Mouse (Mus musculus) limb, embryonic 12.5 days (tissue): ENCODE data around the gene Gm47995. TPM values are rescaled to one million over a fixed set of nuclear protein-coding genes. Genes with fewer than 3 reads are reported as not detected.

Source experiments
- ATAC-seq: fragments of 200-750 bp; cut with Nextera tagmentation; 2 replicates; pipeline ENCODE4 v1.8.0; 2017; ENCODE audit warnings: low read depth, moderate TSS enrichment; ENCODE audit not compliant: insufficient number of reproducible peaks, insufficient read depth, low FRiP score, low TSS enrichment
- H3K27ac ChIP-seq: fragments of 300-500 bp; sonication (generic); 2 replicates; pipeline ENCODE4 v1.5.1; 2016; ENCODE audit warnings: mild to moderate bottlenecking, moderate library complexity
- H3K27me3 ChIP-seq: fragments of 300-500 bp; sonication (generic); 2 replicates; pipeline ENCODE4 v1.6.1; 2016; ENCODE audit warnings: mild to moderate bottlenecking, moderate library complexity
- H3K36me3 ChIP-seq: fragments of 300-500 bp; sonication (generic); 2 replicates; pipeline ENCODE4 v1.6.1; 2016; ENCODE audit warnings: mild to moderate bottlenecking, moderate library complexity
- H3K4me1 ChIP-seq: fragments of 300-500 bp; sonication (generic); replicated peaks from 2 replicates; pipeline ENCODE4 v1.6.1; 2016
- H3K4me2 ChIP-seq: fragments of 300-500 bp; sonication (generic); 2 replicates; pipeline ENCODE4 v1.6.1; 2016; ENCODE audit warnings: mild to moderate bottlenecking, moderate library complexity
- H3K4me3 ChIP-seq: fragments of 300-500 bp; sonication (generic); replicated peaks from 2 replicates; pipeline ENCODE4 v1.5.1; 2016; ENCODE audit warnings: mild to moderate bottlenecking
- H3K9ac ChIP-seq: fragments of 300-500 bp; sonication (generic); replicated peaks from 2 replicates; pipeline ENCODE4 v1.6.1; 2016; ENCODE audit warnings: mild to moderate bottlenecking, moderate library complexity
- H3K9me3 ChIP-seq: fragments of 300-500 bp; sonication (generic); 2 replicates; pipeline ENCODE4 v1.6.1; 2016; ENCODE audit warnings: mild to moderate bottlenecking, moderate library complexity
- WGBS: fragments of 180-500 bp; shearing (Covaris S2); methylation state at CpG from one replicate; pipeline ENCODE4 v1.1.7; 2016; 5-methylcytosine and 5-hydroxymethylcytosine counted together
- polyA plus RNA-seq: library from polyadenylated mRNA; unstranded; fragments of >200 nt; fragmentation: Nextera tagmentation; extraction: Ambion mirVana; gene quantifications from 2 replicates; pipeline ENCODE4 v1.2.1, GENCODE M21; 2016

Gene Gm47995
- polyA plus RNA-seq, 1 experiment from 2014 or later: not detected

GRCm38 (mm10) chr1:151233756-151234155 lies 35.5 kb downstream of the Gm47995 start:
- Histone ChIP-seq H3K4me3 (no peak overlapping the region), H3K4me1 (peaks cover 17% of the 10 kb centered on the region; the same call in 1 of the 2 replicates), H3K9ac (no peak overlapping the region), H3K27ac (no peak overlapping the region), H3K4me2 (no peak overlapping the region), H3K36me3 (no peaks in the 10 kb centered on the region), H3K9me3 (no peaks in the 10 kb centered on the region), H3K27me3 (no peaks in the 10 kb centered on the region)
- no peak for ATAC-seq
- WGBS: 84% methylated on average over 3 of the region's 3 CpGs

GRCm38 (mm10) chr1:151235574-151235973 lies 37.3 kb downstream of the Gm47995 start:
- Histone ChIP-seq H3K4me3 (no peak overlapping the region), H3K9me3 (peaks cover 2% of the 10 kb centered on the region; the same call in 1 of the 2 replicates), H3K27me3 (no peaks in the 10 kb centered on the region), H3K27ac (no peak overlapping the region), H3K36me3 (no peaks in the 10 kb centered on the region), H3K9ac (no peak overlapping the region), H3K4me1 (peaks cover 17% of the 10 kb centered on the region; the same call in 1 of the 2 replicates), H3K4me2 (no peak overlapping the region)
- ATAC-seq: no peak
- WGBS: 70% methylated on average over 2 of the region's 2 CpGs

GRCm38 (mm10) chr1:151236141-151236930 lies 38.1 kb downstream of the Gm47995 start:
- Histone ChIP-seq H3K4me1 (peaks cover 17% of the 10 kb centered on the region; the same call in 1 of the 2 replicates), H3K9me3 (peaks cover 4% of the 10 kb centered on the region; the same call in 1 of the 2 replicates), H3K27me3 (no peaks in the 10 kb centered on the region), H3K27ac (no peak overlapping the region), H3K4me3 (no peak overlapping the region), H3K36me3 (no peaks in the 10 kb centered on the region), H3K4me2 (no peak overlapping the region), H3K9ac (no peak overlapping the region)
- ATAC-seq: no peak
- WGBS: 73% methylated on average over 13 of the region's 13 CpGs

- H3K4me1 ChIP-seq: peaks cover 17% of the 10 kb centered on the region; the same call in 1 of the 2 replicates
Observed at GRCm38 (mm10) chr1:151237780-151238179, 39.5 kb downstream of the Gm47995 start.

GRCm38 (mm10) chr1:151243332-151243731 lies 45.1 kb downstream of the Gm47995 start:
- Histone ChIP-seq H3K4me1 (peaks cover 3% of the 10 kb centered on the region; the same call in 1 of the 2 replicates), H3K4me2 (no peak overlapping the region), H3K27me3 (no peaks in the 10 kb centered on the region), H3K9ac (no peak overlapping the region), H3K4me3 (no peak overlapping the region), H3K9me3 (peaks cover 4% of the 10 kb centered on the region; the same call in 1 of the 2 replicates), H3K36me3 (no peaks in the 10 kb centered on the region), H3K27ac (no peak overlapping the region)
- no peak for ATAC-seq
- 90% methylated on average over 4 of the region's 4 CpGs for WGBS

More at GRCm38 (mm10) chr1:151237780-151238179, 39.5 kb downstream of the Gm47995 start:
- no peaks in the 10 kb centered on the region for H3K36me3 ChIP-seq
- H3K9me3 ChIP-seq: peaks cover 4% of the 10 kb centered on the region; the same call in 1 of the 2 replicates
- no peak overlapping the region for H3K4me2 ChIP-seq
- ATAC-seq: no peak
- H3K27me3 ChIP-seq: no peaks in the 10 kb centered on the region
- no peak overlapping the region for H3K4me3 ChIP-seq
- 16% methylated on average over 3 of the region's 3 CpGs for WGBS
- H3K27ac ChIP-seq: no peak overlapping the region
- no peak overlapping the region for H3K9ac ChIP-seq

- peaks cover 4% of the 10 kb centered on the region; the same call in 1 of the 2 replicates for H3K9me3 ChIP-seq
- ATAC-seq: no peak
- 85% methylated on average over 5 of the region's 5 CpGs for WGBS
- H3K4me2 ChIP-seq: no peak overlapping the region
- H3K27ac ChIP-seq: no peak overlapping the region
- no peaks in the 10 kb centered on the region for H3K36me3 ChIP-seq
- H3K27me3 ChIP-seq: no peaks in the 10 kb centered on the region
- no peak overlapping the region for H3K9ac ChIP-seq
- H3K4me1 ChIP-seq: no peaks in the 10 kb centered on the region; the same call in 1 of the 2 replicates
- no peak overlapping the region for H3K4me3 ChIP-seq
Observed at GRCm38 (mm10) chr1:151244013-151244412, 45.8 kb downstream of the Gm47995 start.

- Histone ChIP-seq H3K9ac (no peak overlapping the region), H3K4me3 (no peak overlapping the region), H3K27ac (no peak overlapping the region), H3K36me3 (no peaks in the 10 kb centered on the region), H3K4me2 (no peak overlapping the region), H3K4me1 (no peaks in the 10 kb centered on the region), H3K27me3 (no peaks in the 10 kb centered on the region), H3K9me3 (peaks cover 4% of the 10 kb centered on the region; the same call in 1 of the 2 replicates)
- WGBS: 88% methylated on average over 4 of the region's 4 CpGs
- ATAC-seq: no peak
Observed at GRCm38 (mm10) chr1:151244761-151245160, 46.5 kb downstream of the Gm47995 start.

- ATAC-seq: no peak
- no peaks in the 10 kb centered on the region for H3K36me3 ChIP-seq
- peaks cover 4% of the 10 kb centered on the region; the same call in 1 of the 2 replicates for H3K9me3 ChIP-seq
- H3K4me2 ChIP-seq: no peak overlapping the region
- no peak overlapping the region for H3K4me3 ChIP-seq
- no peaks in the 10 kb centered on the region for H3K27me3 ChIP-seq
- 86% methylated on average over 10 of the region's 10 CpGs for WGBS
- no peak overlapping the region for H3K27ac ChIP-seq
- H3K4me1 ChIP-seq: no peaks in the 10 kb centered on the region
- H3K9ac ChIP-seq: no peak overlapping the region
Observed at GRCm38 (mm10) chr1:151245165-151245564, 46.9 kb downstream of the Gm47995 start.

GRCm38 (mm10) chr1:151245846-151246245 lies 47.6 kb downstream of the Gm47995 start:
- H3K9ac ChIP-seq: no peak overlapping the region
- no peaks in the 10 kb centered on the region for H3K27me3 ChIP-seq
- H3K4me2 ChIP-seq: no peak overlapping the region
- H3K4me3 ChIP-seq: no peak overlapping the region
- H3K27ac ChIP-seq: no peak overlapping the region
- WGBS: 80% methylated on average over 2 of the region's 2 CpGs
- no peaks in the 10 kb centered on the region for H3K9me3 ChIP-seq
- ATAC-seq: no peak
- peaks cover 4% of the 10 kb centered on the region; the same call in 1 of the 2 replicates for H3K4me1 ChIP-seq
- no peaks in the 10 kb centered on the region for H3K36me3 ChIP-seq
